ENCODE assay signal across 20 mouse cellular contexts in the genomic region with DNA sequence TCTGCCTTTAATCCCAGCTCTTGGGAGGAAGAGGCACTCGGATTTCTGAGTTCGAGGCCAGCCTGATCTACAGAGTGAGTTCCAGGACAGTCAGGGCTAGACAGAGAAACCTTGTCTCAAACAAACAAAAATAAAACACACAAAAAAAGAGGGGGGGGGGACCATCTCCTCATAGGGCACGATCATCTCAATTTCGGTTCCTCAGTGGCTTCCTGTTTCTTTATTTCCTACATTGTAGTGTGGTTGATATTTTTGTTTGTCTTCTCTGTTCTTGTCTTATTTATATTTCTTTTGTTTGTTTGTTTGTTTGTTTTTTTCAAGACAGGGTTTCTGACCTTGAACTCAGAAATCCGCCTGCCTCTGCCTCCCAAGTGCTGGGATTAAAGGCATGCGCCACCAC. TPM values are rescaled to one million over a fixed set of nuclear protein-coding genes. Genes with fewer than 3 reads are reported as not detected.
DNase-seq lines count a peak whose midpoint lies in the region; ATAC-seq lines count a peak whose summit lies in the region.
"Had no signal": no experiment of that assay in that cellular context is flagged by ENCODE, and none has a peak within 500 bp of the region (broad histone marks: within the 10 kb centered on the region; RNA-seq: fewer than 3 reads in every experiment).

No protein-coding gene starts in this region.

- ATAC-seq in megakaryocyte, adult 5-6 weeks (ENCODE audit: poor library complexity, severe bottlenecking), result 0 out of 2 replicates have a peak, but pooled peaks have one; percentile 51
- ATAC-seq: activated CD4-positive, CD25-positive, alpha-beta regulatory T cell, adult 4 months; CD4-positive, CD25-positive, alpha-beta regulatory T cell, adult 4 months; Patski had no signal

- DNase-seq in A20 (ENCODE audit: low read depth, low spot score), result peak; percentile 79
- no peak for DNase-seq in spleen, postnatal 36 days (ENCODE audit: low spot score in 2 of 2)
- no peak for DNase-seq in right cerebral cortex, postnatal 14 days
- DNase-seq: adrenal gland, adult 2 months; adrenal gland, adult 8-10 months; adrenal gland, postnatal 10 days; adrenal gland, postnatal 14 days; adrenal gland, postnatal 25 days; adrenal gland, postnatal 36 days; B cell, adult 2 months; cerebellum, adult 11 months; cerebellum, adult 11-12 months; cerebellum, adult 18-20 months; cerebellum, adult 2 months had no signal

RNA-seq across cellular contexts. Expression of gene Rps27rt, which starts 13.9 kb away (rescaled TPM):
- 188 and 220 TPM in 2 replicates for total RNA-seq in megakaryocyte, adult 5-6 weeks (2015)
- 116 and 127 TPM in 2 replicates for total RNA-seq in megakaryocyte, adult 5-6 weeks (2017)

RNA-seq across cellular contexts. Expression of gene Osbpl10, which starts 18.1 kb away (rescaled TPM):
- not detected in 2 replicates for total RNA-seq in megakaryocyte, adult 5-6 weeks (2015)
- not detected in 2 replicates for total RNA-seq in megakaryocyte, adult 5-6 weeks (2017)
- total RNA-seq: CH12.LX, MEL had no signal
